Mouse (Mus musculus): ENCODE data around the gene Guca1b. TPM values are rescaled to one million over a fixed set of nuclear protein-coding genes. Genes with fewer than 3 reads are reported as not detected.

Gene Guca1b
- polyA plus RNA-seq, 1 experiment: 3.1 TPM

DNA sequence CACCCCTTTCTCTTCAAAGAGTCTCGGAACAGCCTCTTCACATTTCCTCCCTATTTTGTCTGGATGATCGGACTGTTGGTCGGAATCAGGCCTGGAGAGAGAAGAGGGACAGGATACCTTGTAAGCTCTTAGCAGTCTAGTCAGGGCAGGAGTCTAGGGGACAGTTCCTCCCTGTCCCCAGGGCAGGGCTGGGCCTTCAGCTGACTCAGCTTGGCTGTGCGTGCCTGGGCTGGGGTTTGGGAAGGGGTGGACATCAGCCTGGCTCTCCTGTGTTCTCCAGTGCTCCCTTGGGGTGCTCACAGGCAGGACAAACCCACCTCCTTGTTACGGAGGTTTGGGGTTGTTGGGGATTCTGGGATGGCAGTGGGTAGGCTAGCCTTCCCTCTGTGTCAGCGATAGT lies 53.4 kb downstream of the Guca1b start:
- Histone ChIP-seq H3K27ac (ENCODE audit: control insufficient read depth, insufficient read depth, low read length) (no peak overlapping the region), H3K27me3 (ENCODE audit: control insufficient read depth, insufficient read depth, low read length) (peaks cover 5% of the 10 kb centered on the region; the same call in 1 of the 2 replicates), H3K4me3 (ENCODE audit: control insufficient read depth, insufficient read depth, low read length) (no peak overlapping the region), H3K4me1 (replicated peaks; ENCODE audit: control insufficient read depth, insufficient read depth, low read length) (peaks cover 20% of the 10 kb centered on the region), H3K36me3 (ENCODE audit: control insufficient read depth, insufficient read depth, low read length) (no peaks in the 10 kb centered on the region)
- DNase-seq: no peak
- WGBS: 88% methylated on average over 6 of the region's 6 CpGs
- TF ChIP-seq CTCF (IDR thresholded peaks at IDR 0.05; ENCODE audit: borderline replicate concordance, control insufficient read depth, extremely low read depth, insufficient read depth, low read length, poor library complexity): no peak
- TF ChIP-seq POLR2A (IDR thresholded peaks at IDR 0.05; ENCODE audit: control insufficient read depth, extremely low read depth, insufficient read depth, low read length, poor library complexity): no peak

DNA sequence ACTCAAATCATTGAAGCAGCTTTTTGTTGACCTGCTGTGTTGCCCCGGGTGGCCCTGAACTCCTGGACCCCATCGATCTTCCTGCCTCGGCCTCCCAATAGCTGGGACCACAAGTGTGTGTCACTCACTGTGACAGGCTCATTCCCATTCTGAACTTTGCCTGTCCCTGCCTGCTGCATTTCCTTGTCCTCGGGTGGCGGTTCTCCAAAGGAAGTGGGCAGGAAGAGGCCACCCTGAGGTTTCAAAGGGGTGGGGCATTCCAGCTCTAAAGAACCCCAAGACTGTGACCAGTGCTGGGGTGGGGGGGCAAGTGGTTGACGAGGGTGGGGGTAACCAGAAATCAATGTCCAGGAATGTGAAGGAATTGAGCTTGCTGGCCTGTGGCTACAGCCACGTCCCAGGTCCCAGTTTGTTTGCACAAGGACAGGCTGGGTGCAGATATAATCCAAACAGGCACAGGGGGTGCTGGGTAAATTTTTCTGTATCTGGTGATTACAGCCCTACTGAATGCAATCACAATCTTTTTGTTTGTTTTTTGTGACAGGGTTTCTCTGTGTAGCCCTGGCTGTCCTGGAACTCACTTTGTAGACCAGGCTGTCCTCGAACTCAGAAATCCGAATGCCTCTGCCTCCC lies 54.3 kb downstream of the Guca1b start:
- no peak overlapping the region for H3K4me3 ChIP-seq (ENCODE audit: control insufficient read depth, insufficient read depth, low read length)
- peaks cover 5% of the 10 kb centered on the region; the same call in 1 of the 2 replicates for H3K27me3 ChIP-seq (ENCODE audit: control insufficient read depth, insufficient read depth, low read length)
- peaks cover 20% of the 10 kb centered on the region for H3K4me1 ChIP-seq (replicated peaks; ENCODE audit: control insufficient read depth, insufficient read depth, low read length)
- DNase-seq: no peak
- no peak overlapping the region for H3K27ac ChIP-seq (ENCODE audit: control insufficient read depth, insufficient read depth, low read length)
- WGBS: 25% methylated on average over 9 of the region's 9 CpGs
- no peaks in the 10 kb centered on the region for H3K36me3 ChIP-seq (ENCODE audit: control insufficient read depth, insufficient read depth, low read length)
- TF ChIP-seq POLR2A (IDR thresholded peaks at IDR 0.05; ENCODE audit: control insufficient read depth, extremely low read depth, insufficient read depth, low read length, poor library complexity) (no peak), CTCF (IDR thresholded peaks at IDR 0.05; ENCODE audit: borderline replicate concordance, control insufficient read depth, extremely low read depth, insufficient read depth, low read length, poor library complexity) (no peak)

- Histone ChIP-seq H3K27ac (ENCODE audit: control insufficient read depth, insufficient read depth, low read length) (no peak overlapping the region), H3K27me3 (ENCODE audit: control insufficient read depth, insufficient read depth, low read length) (peaks cover 5% of the 10 kb centered on the region; the same call in 1 of the 2 replicates), H3K36me3 (ENCODE audit: control insufficient read depth, insufficient read depth, low read length) (no peaks in the 10 kb centered on the region), H3K4me3 (ENCODE audit: control insufficient read depth, insufficient read depth, low read length) (no peak overlapping the region), H3K4me1 (replicated peaks; ENCODE audit: control insufficient read depth, insufficient read depth, low read length) (peaks cover 20% of the 10 kb centered on the region)
- DNase-seq: no peak
- TF ChIP-seq POLR2A (IDR thresholded peaks at IDR 0.05; ENCODE audit: control insufficient read depth, extremely low read depth, insufficient read depth, low read length, poor library complexity) (no peak), CTCF (IDR thresholded peaks at IDR 0.05; ENCODE audit: borderline replicate concordance, control insufficient read depth, extremely low read depth, insufficient read depth, low read length, poor library complexity) (no peak)
- 91% methylated on average over 9 of the region's 9 CpGs for WGBS
Observed at GRCm38 (mm10) chr17:47440359-47440890, 55.2 kb downstream of the Guca1b start.

GRCm38 (mm10) chr17:47441296-47442051 lies 56.3 kb downstream of the Guca1b start:
- TF ChIP-seq CTCF (IDR thresholded peaks at IDR 0.05; ENCODE audit: borderline replicate concordance, control insufficient read depth, extremely low read depth, insufficient read depth, low read length, poor library complexity) (no peak), POLR2A (IDR thresholded peaks at IDR 0.05; ENCODE audit: control insufficient read depth, extremely low read depth, insufficient read depth, low read length, poor library complexity) (no peak)
- no peak for DNase-seq
- no peaks in the 10 kb centered on the region for H3K36me3 ChIP-seq (ENCODE audit: control insufficient read depth, insufficient read depth, low read length)
- no peak overlapping the region for H3K4me3 ChIP-seq (ENCODE audit: control insufficient read depth, insufficient read depth, low read length)
- H3K27me3 ChIP-seq (ENCODE audit: control insufficient read depth, insufficient read depth, low read length): no peaks in the 10 kb centered on the region; the same call in 1 of the 2 replicates
- H3K4me1 ChIP-seq (replicated peaks; ENCODE audit: control insufficient read depth, insufficient read depth, low read length): peaks cover 22% of the 10 kb centered on the region
- 84% methylated on average over 19 of the region's 19 CpGs for WGBS
- H3K27ac ChIP-seq (ENCODE audit: control insufficient read depth, insufficient read depth, low read length): no peak overlapping the region

- TF ChIP-seq CTCF (IDR thresholded peaks at IDR 0.05; ENCODE audit: borderline replicate concordance, control insufficient read depth, extremely low read depth, insufficient read depth, low read length, poor library complexity): no peak
- TF ChIP-seq POLR2A (IDR thresholded peaks at IDR 0.05; ENCODE audit: control insufficient read depth, extremely low read depth, insufficient read depth, low read length, poor library complexity): no peak
- peaks cover 15% of the 10 kb centered on the region; the same call in 1 of the 2 replicates for H3K4me1 ChIP-seq (replicated peaks; ENCODE audit: control insufficient read depth, insufficient read depth, low read length)
- 95% methylated on average over 3 of the region's 3 CpGs for WGBS
- H3K27me3 ChIP-seq (ENCODE audit: control insufficient read depth, insufficient read depth, low read length): no peaks in the 10 kb centered on the region; the same call in 1 of the 2 replicates
- H3K4me3 ChIP-seq (ENCODE audit: control insufficient read depth, insufficient read depth, low read length): no peak overlapping the region
- no peaks in the 10 kb centered on the region for H3K36me3 ChIP-seq (ENCODE audit: control insufficient read depth, insufficient read depth, low read length)
- H3K27ac ChIP-seq (ENCODE audit: control insufficient read depth, insufficient read depth, low read length): no peak overlapping the region
- DNase-seq: no peak
Observed at GRCm38 (mm10) chr17:47442271-47442670, 57.1 kb downstream of the Guca1b start.

Other genes with a start within 250 kb of the Guca1b start
- 21.2 and 21.9 TPM in 2 replicates for gene Mrps10, start 16.5 kb upstream of the Guca1b start, polyA plus RNA-seq (2012; rRNA removed)
- 0.41 and 1.2 TPM in 2 replicates for gene Guca1a, start 15.2 kb downstream of the Guca1b start, polyA plus RNA-seq (2012; rRNA removed)
- gene AI661453, start 51.2 kb downstream of the Guca1b start, polyA plus RNA-seq (2012; rRNA removed): 1.0 and 1.6 TPM in 2 replicates
- gene 1700001C19Rik, start 52.0 kb downstream of the Guca1b start, polyA plus RNA-seq (2012; rRNA removed): 0.11 and 0.26 TPM in 2 replicates
- gene Taf8, start 116.9 kb downstream of the Guca1b start, polyA plus RNA-seq (2012; rRNA removed): 68.2 and 74.3 TPM in 2 replicates
- gene Ccnd3, start 119.7 kb downstream of the Guca1b start, polyA plus RNA-seq (2012; rRNA removed): 1,622 and 2,069 TPM in 2 replicates
- gene Bysl, start 226.1 kb downstream of the Guca1b start, polyA plus RNA-seq (2012; rRNA removed): 14.2 and 16.9 TPM in 2 replicates
- 46.1 and 56.4 TPM in 2 replicates for gene Med20, start 226.2 kb downstream of the Guca1b start, polyA plus RNA-seq (2012; rRNA removed)
- gene Gm20517, start 226.2 kb downstream of the Guca1b start, polyA plus RNA-seq (2012; rRNA removed): 2.8 and 4.5 TPM in 2 replicates
- gene Usp49, start 245.3 kb downstream of the Guca1b start, polyA plus RNA-seq (2012; rRNA removed): 12.5 and 17.2 TPM in 2 replicates